Mouse (Mus musculus): ENCODE data around the gene Arhgef16. TPM values are rescaled to one million over a fixed set of nuclear protein-coding genes. Genes with fewer than 3 reads are reported as not detected.

Gene Arhgef16
- polyA plus RNA-seq, 1 experiment from 2014 or later: 2.5 TPM

DNA sequence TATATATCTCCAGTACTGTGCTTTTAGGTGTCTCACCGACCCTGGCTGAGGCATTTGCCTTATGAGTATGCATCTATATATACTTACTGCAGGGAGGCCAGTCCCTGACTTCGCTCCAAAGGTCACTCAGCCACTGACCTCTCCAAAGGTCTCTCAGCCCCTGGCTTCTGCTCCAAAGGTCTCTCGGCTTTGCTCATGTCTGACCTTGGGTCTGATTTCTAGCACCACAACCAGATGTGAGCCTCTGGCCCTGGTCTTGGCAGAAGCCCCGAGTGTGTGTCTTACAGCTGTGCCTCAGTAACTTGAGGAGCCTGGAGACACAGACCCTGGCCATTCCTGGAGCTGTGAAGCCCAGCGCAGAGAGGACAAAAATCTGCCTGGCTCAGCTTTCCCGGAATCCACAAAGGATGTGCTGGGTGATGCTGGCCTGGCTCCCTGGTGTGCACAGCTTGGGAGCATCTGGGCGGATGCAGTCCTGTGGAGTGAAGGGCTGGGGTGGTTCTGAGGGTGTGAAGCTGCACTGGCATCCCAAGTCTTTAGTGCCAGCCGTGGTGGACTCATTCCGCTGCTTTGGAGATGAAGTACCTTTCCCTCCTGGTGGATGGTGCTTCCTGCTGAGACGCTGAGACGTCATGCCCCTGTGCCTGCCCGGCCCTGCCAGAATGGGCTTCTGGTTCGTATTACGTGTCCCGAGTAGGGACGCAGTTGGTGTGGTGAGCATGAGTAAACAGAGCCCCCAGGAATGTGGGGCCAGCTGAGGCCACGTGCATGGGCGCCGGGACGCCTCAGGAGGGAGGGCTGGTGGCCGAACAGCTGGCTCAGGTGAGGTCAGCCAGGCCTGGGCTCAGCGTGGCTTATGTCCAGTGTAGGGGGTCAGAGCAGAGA, 54.0 kb downstream of the Arhgef16 start:
- no peak for ATAC-seq (ENCODE audit: extremely low read depth, insufficient number of reproducible peaks, low FRiP score, low TSS enrichment)
- WGBS: 45% methylated on average over 22 of the region's 22 CpGs
- Histone ChIP-seq H3K9me3 (no peaks in the 10 kb centered on the region), H3K4me2 (peak overlapping the region; percentile 71), H3K4me1 (peaks cover 17% of the 10 kb centered on the region), H3K27me3 (replicated peaks) (peaks cover 2% of the 10 kb centered on the region; the same call in 1 of the 2 replicates), H3K36me3 (0 out of 2 replicates have a peak, but pooled peaks cover 3% of the 10 kb centered on the region), H3K9ac (no peak overlapping the region), H3K27ac (replicated peaks) (no peak overlapping the region), H3K4me3 (0 out of 2 replicates have a peak overlapping the region, but pooled peaks have one; percentile 45)

DNA sequence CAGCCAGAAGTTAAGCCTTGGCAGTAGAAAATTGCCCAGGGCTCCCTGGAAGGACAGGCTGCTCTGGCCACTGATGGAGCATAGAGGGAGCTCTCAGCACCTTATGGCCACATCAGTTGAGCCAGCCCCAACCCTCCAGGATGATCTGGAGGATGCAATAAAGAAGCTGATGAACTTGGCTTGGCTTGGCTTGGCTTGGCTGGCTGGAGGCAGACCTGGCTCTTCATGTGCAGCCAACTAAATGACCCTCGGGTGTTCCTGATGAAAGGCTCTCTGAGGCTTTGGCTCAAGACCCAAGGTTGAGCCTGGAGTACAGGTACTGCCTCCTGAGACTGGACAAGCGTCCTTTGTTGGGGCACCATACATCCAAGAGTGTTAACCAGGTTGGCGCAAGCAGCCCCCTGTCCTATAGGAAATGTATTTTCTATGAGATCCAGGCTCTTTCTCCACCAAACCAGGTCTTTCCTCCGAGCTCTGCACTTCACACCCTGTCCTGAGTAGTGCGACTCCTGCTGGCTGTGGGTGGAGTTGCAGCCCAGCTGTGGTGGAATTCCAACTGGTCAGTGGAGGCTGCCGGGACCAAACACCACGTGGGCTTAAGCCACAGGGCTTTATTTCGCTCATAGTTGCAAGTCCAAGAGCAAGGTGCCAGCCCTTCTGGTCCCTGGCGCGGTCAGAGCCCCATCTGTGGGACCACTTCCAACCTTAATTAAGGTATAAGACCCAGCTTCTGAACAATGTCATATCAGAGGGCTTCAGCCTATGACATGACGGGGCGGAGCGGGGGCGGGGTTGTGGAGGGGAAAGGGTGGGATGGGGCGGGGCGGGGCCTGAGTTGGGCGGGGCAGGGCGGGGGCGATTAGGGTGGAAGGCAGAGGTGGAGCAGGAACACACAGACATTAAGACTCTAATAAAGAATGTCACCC, 55.1 kb downstream of the Arhgef16 start:
- peaks cover 2% of the 10 kb centered on the region for H3K27me3 ChIP-seq (replicated peaks)
- H3K9me3 ChIP-seq: no peaks in the 10 kb centered on the region
- peak overlapping the region; percentile 45 for H3K4me3 ChIP-seq
- peak overlapping the region; percentile 71 for H3K4me2 ChIP-seq
- WGBS: 6% methylated on average over 19 of the region's 19 CpGs
- 0 out of 2 replicates have a peak, but pooled peaks cover 4% of the 10 kb centered on the region for H3K36me3 ChIP-seq
- no peak for ATAC-seq (ENCODE audit: extremely low read depth, insufficient number of reproducible peaks, low FRiP score, low TSS enrichment)
- 0 out of 2 replicates have a peak overlapping the region, but pooled peaks have one; percentile 66 for H3K9ac ChIP-seq
- H3K27ac ChIP-seq (replicated peaks): no peak overlapping the region
- peaks cover 17% of the 10 kb centered on the region for H3K4me1 ChIP-seq

DNA sequence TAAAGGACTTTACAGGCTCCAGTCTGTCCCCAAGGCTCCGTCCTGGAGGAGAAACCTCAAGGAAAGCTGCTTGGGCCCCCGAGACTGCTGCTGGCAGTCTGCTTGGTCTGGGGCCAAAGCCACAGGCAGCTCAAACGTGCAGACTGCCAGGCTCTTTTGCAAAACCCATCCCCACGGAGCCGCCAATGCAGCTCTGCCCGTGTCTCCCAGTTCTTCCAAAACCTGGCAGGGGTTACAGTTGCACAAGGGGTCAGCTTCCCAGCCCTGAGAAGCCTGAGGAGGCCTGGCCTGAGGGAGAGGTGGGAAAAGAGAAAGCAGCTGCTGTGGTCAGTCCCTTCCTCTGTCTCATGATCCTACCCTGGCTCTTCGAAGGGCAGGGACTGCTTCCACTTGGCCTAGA, 56.1 kb downstream of the Arhgef16 start:
- Histone ChIP-seq H3K27me3 (replicated peaks) (peaks cover 2% of the 10 kb centered on the region), H3K27ac (replicated peaks) (no peak overlapping the region), H3K9me3 (no peaks in the 10 kb centered on the region), H3K4me2 (no peak overlapping the region), H3K4me3 (no peak overlapping the region), H3K36me3 (0 out of 2 replicates have a peak, but pooled peaks cover 4% of the 10 kb centered on the region), H3K9ac (peak overlapping the region; percentile 10; the same call in 1 of the 2 replicates), H3K4me1 (peaks cover 17% of the 10 kb centered on the region)
- ATAC-seq (ENCODE audit: extremely low read depth, insufficient number of reproducible peaks, low FRiP score, low TSS enrichment): no peak
- WGBS: 79% methylated on average over 7 of the region's 7 CpGs

- Histone ChIP-seq H3K27me3 (replicated peaks) (peaks cover 12% of the 10 kb centered on the region), H3K9me3 (no peaks in the 10 kb centered on the region), H3K9ac (no peak overlapping the region), H3K36me3 (0 out of 2 replicates have a peak, but pooled peaks cover 4% of the 10 kb centered on the region), H3K4me2 (no peak overlapping the region), H3K4me3 (no peak overlapping the region), H3K4me1 (peaks cover 32% of the 10 kb centered on the region), H3K27ac (replicated peaks) (no peak overlapping the region)
- no peak for ATAC-seq (ENCODE audit: extremely low read depth, insufficient number of reproducible peaks, low FRiP score, low TSS enrichment)
- 40% methylated on average over 11 of the region's 11 CpGs for WGBS
These were observed 60.9 kb downstream of the Arhgef16 start for GRCm38 (mm10) chr4:154240608-154241007.

DNA sequence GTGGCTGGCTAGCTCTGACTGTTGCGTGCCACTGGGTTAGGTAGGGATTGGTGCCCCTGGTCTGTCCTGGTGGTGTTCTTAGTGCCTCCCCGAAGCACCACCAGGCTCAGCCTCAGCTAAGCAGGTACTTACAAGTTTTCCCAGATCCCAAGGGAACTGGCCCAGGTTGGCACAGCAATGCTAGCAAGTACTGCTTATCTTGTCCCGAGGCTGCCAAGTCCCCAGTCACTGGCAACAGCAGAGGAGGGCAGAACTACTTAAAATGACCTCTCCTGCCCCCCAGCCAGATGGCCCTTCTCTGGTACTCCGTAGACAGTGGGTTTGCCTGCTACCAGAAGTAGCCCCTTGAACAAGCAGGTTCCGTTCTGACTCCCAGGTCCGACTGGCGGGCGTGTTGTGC, 62.3 kb downstream of the Arhgef16 start:
- H3K36me3 ChIP-seq: 0 out of 2 replicates have a peak, but pooled peaks cover 4% of the 10 kb centered on the region
- H3K4me2 ChIP-seq: peak overlapping the region; percentile 67
- 74% methylated on average over 8 of the region's 8 CpGs for WGBS
- no peak for ATAC-seq (ENCODE audit: extremely low read depth, insufficient number of reproducible peaks, low FRiP score, low TSS enrichment)
- peaks cover 12% of the 10 kb centered on the region for H3K27me3 ChIP-seq (replicated peaks)
- no peak overlapping the region for H3K27ac ChIP-seq (replicated peaks)
- peaks cover 40% of the 10 kb centered on the region for H3K4me1 ChIP-seq
- peak overlapping the region; percentile 56; the same call in 1 of the 2 replicates for H3K9ac ChIP-seq
- no peaks in the 10 kb centered on the region for H3K9me3 ChIP-seq
- H3K4me3 ChIP-seq: peak overlapping the region; percentile 17

- ATAC-seq (ENCODE audit: extremely low read depth, insufficient number of reproducible peaks, low FRiP score, low TSS enrichment): peak; percentile 43; the same call in 1 of the 2 replicates
- Histone ChIP-seq H3K4me3 (peak overlapping the region; percentile 36), H3K36me3 (no peaks in the 10 kb centered on the region), H3K9me3 (no peaks in the 10 kb centered on the region), H3K4me1 (peaks cover 59% of the 10 kb centered on the region), H3K4me2 (peak overlapping the region; percentile 67), H3K9ac (peak overlapping the region; percentile 72), H3K27ac (replicated peaks) (0 out of 2 replicates have a peak overlapping the region, but pooled peaks have one; percentile 16), H3K27me3 (replicated peaks) (peaks cover 12% of the 10 kb centered on the region)
- 5% methylated on average over 9 of the region's 9 CpGs for WGBS
These were observed 64.2 kb downstream of the Arhgef16 start for GRCm38 (mm10) chr4:154237306-154237705.

GRCm38 (mm10) chr4:154236893-154237292, 64.6 kb downstream of the Arhgef16 start:
- no peaks in the 10 kb centered on the region for H3K36me3 ChIP-seq
- H3K27ac ChIP-seq (replicated peaks): peak overlapping the region; percentile 16; the same call in 1 of the 2 replicates
- H3K27me3 ChIP-seq (replicated peaks): peaks cover 12% of the 10 kb centered on the region
- no peak for ATAC-seq (ENCODE audit: extremely low read depth, insufficient number of reproducible peaks, low FRiP score, low TSS enrichment)
- WGBS: 14% methylated on average over 10 of the region's 10 CpGs
- no peaks in the 10 kb centered on the region for H3K9me3 ChIP-seq
- peak overlapping the region; percentile 67 for H3K4me2 ChIP-seq
- H3K4me3 ChIP-seq: peak overlapping the region; percentile 36
- H3K9ac ChIP-seq: peak overlapping the region; percentile 72
- H3K4me1 ChIP-seq: peaks cover 63% of the 10 kb centered on the region

- Histone ChIP-seq H3K4me3 (no peak overlapping the region), H3K4me2 (no peak overlapping the region), H3K36me3 (no peaks in the 10 kb centered on the region), H3K9ac (no peak overlapping the region), H3K4me1 (peaks cover 70% of the 10 kb centered on the region), H3K27ac (replicated peaks) (no peak overlapping the region), H3K27me3 (replicated peaks) (peaks cover 12% of the 10 kb centered on the region; the same call in 1 of the 2 replicates), H3K9me3 (no peaks in the 10 kb centered on the region)
- no peak for ATAC-seq (ENCODE audit: extremely low read depth, insufficient number of reproducible peaks, low FRiP score, low TSS enrichment)
- 78% methylated on average over 3 of the region's 3 CpGs for WGBS
These were observed 65.5 kb downstream of the Arhgef16 start for GRCm38 (mm10) chr4:154236001-154236400.

DNA sequence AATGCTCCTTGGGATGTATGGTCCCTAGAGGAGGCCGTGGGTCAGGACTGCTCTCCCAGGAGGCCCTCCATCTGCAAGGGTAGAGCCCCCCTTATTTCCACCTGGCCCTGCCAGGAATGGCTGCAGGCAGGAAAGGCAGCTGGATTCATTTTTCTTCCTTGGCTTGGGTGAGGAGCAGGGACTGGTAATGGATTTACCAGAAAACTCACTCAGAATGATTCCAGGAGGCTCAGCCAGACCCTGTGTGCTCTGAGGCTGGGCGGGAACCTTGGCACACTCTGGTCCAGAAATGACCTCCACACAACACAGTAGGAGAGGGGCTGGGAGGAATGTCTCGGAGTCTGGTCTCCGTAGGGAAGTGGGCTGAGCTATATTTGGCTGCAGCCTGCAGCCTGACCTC, 69.2 kb downstream of the Arhgef16 start:
- 0 out of 2 replicates have a peak overlapping the region, but pooled peaks have one; percentile 10 for H3K27ac ChIP-seq (replicated peaks)
- no peak overlapping the region for H3K4me2 ChIP-seq
- H3K4me1 ChIP-seq: peaks cover 87% of the 10 kb centered on the region

GRCm38 (mm10) chr4:154231380-154231779, 70.1 kb downstream of the Arhgef16 start:
- Histone ChIP-seq H3K9me3 (no peaks in the 10 kb centered on the region), H3K36me3 (no peaks in the 10 kb centered on the region), H3K4me3 (no peak overlapping the region), H3K4me1 (peaks cover 85% of the 10 kb centered on the region), H3K4me2 (no peak overlapping the region), H3K9ac (no peak overlapping the region), H3K27ac (replicated peaks) (no peak overlapping the region), H3K27me3 (replicated peaks) (no peaks in the 10 kb centered on the region)
- WGBS: 78% methylated on average over 7 of the region's 7 CpGs
- ATAC-seq (ENCODE audit: extremely low read depth, insufficient number of reproducible peaks, low FRiP score, low TSS enrichment): no peak

More for the DNA sequence above, 69.2 kb downstream of the Arhgef16 start:
- WGBS: 26% methylated on average over 4 of the region's 4 CpGs
- H3K9ac ChIP-seq: no peak overlapping the region
- H3K9me3 ChIP-seq: no peaks in the 10 kb centered on the region
- no peak for ATAC-seq (ENCODE audit: extremely low read depth, insufficient number of reproducible peaks, low FRiP score, low TSS enrichment)
- H3K36me3 ChIP-seq: no peaks in the 10 kb centered on the region
- H3K27me3 ChIP-seq (replicated peaks): no peaks in the 10 kb centered on the region
- H3K4me3 ChIP-seq: no peak overlapping the region

GRCm38 (mm10) chr4:154229569-154229968, 71.9 kb downstream of the Arhgef16 start:
- no peak for ATAC-seq (ENCODE audit: extremely low read depth, insufficient number of reproducible peaks, low FRiP score, low TSS enrichment)
- Histone ChIP-seq H3K27ac (replicated peaks) (no peak overlapping the region), H3K4me1 (peaks cover 84% of the 10 kb centered on the region), H3K4me3 (no peak overlapping the region), H3K9ac (no peak overlapping the region), H3K9me3 (no peaks in the 10 kb centered on the region), H3K36me3 (no peaks in the 10 kb centered on the region), H3K4me2 (no peak overlapping the region), H3K27me3 (replicated peaks) (no peaks in the 10 kb centered on the region)
- WGBS: 85% methylated on average over 9 of the region's 9 CpGs
